Mouse (Mus musculus): Measurements from ENCODE around the gene Cckar.

DNA sequence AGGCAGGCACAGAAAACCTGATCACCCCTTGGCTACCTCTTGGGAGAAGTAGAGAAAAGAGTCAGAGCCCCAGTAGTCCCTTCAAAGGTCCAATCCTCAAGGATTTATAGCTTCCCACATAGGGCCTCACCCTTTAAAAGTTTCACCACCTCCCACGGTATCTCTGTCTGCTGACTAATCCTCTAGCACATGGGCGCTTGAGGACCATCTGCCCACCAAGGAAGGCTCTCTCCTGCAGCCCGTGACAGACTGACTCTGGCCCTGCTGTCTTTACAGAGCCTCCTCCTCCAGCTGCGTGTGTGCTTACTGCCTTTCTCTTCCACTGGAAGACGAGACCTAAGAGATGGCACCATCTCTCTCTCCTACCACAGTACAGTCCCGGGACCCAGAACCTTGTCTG lies 27.9 kb downstream of the Cckar start:
- no peak for TF ChIP-seq CTCF (IDR thresholded peaks at IDR 0.05; ENCODE audit: low read depth, low read length)
- TF ChIP-seq TAL1 (conservative IDR thresholded peaks at IDR 0.05; ENCODE audit: low read depth, low read length) = no peak
- no peak for TF ChIP-seq POLR2AphosphoS5 (IDR thresholded peaks at IDR 0.05; ENCODE audit: insufficient replicate concordance, low read depth, low read length)
- no peak for TF ChIP-seq GATA1 (IDR thresholded peaks at IDR 0.05; ENCODE audit: borderline replicate concordance, low read length)

All from G1E (cell line).